Mouse (Mus musculus): Measurements from ENCODE around the gene Gimap9.

DNA sequence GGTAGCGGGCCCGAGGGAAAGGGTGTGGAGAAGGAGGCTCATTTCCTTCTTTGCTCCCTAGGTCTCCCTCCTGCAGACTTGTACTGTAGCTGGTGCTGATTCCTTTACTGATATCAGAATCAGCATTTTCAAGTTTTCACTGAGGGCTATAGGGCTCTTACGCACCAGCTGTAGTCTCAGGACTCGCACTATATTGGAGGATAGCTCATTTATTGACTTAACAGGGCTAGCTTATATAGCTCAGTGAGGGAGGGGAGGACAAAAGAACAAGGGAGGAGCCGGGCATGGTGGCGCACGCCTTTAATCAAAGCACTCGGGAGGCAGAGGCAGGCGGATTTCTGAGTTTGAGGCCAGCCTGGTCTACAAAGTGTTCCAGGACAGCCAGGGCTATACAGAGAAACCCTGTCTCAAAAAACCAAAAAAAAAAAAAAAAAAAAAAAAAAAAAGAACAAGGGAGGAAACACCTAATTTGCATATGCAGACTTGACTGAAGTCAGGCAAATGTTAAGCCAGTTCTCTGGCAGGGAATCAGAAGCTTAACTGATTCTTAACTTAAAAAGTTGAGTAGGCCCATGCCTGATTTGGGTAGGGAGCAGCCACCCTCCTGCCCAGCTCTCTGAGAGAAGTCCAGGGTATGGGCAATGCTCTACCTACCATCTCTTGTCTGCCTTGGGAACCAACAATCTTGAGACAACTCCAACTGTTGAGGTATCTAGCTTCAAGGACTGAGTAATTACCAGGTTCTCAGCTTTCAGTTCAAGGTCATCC is 1.5 kb upstream of the Gimap9 start:
- no peak for TF ChIP-seq CTCF (conservative IDR thresholded peaks at IDR 0.05; ENCODE audit: low read length)
- no peak for TF ChIP-seq POU5F1 (IDR thresholded peaks at IDR 0.05; ENCODE audit: borderline replicate concordance, low read length)
- no peak for TF ChIP-seq NANOG (IDR thresholded peaks at IDR 0.05; ENCODE audit: borderline replicate concordance, low read length)
